In the genomic region with DNA sequence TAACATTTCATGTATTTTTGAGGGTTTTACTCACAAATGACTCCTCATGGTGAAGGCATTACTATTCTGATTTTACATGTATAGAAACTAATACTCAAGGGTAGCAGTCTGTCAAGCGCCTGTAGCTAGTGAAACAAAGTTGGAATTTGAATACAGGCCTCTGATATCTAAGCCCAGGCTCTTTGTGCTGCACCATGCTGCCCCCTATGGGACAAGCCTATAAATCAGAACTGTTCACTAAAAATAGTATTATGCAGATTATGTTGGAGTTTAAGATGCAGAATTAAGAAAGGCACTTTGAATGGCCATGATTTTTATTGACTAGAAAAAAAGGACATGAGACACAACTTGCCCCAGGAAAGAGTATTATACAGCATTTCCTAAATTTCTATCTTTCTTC, we compare ENCODE assay signal across 12 mouse cellular contexts.
A peak's percentile ranks its signal among the peaks of the same experiment; 100 is the strongest.
DNase-seq lines count a peak whose midpoint lies in the region; ATAC-seq and TF ChIP-seq lines count a peak whose summit lies in the region.
"Had no signal": no experiment of that assay in that cellular context is flagged by ENCODE, and none has a peak within 500 bp of the region (broad histone marks: within the 10 kb centered on the region; RNA-seq: fewer than 3 reads in every experiment).

No protein-coding gene starts in this region.

- no peak overlapping the region for H3K27ac ChIP-seq in intestine, postnatal 0 days (ENCODE audit: low read depth, low read length)
- no peak overlapping the region for H3K27ac ChIP-seq in intestine, embryonic 15.5 days
- H3K27ac ChIP-seq: hindbrain, embryonic 15.5 days had no signal

- no peak overlapping the region for H3K4me3 ChIP-seq in intestine, postnatal 0 days (ENCODE audit: low read depth, low read length)
- H3K4me3 ChIP-seq in intestine, embryonic 15.5 days (replicated peaks): no peak overlapping the region
- H3K4me3 ChIP-seq: hindbrain, embryonic 15.5 days; megakaryocyte, embryonic 14.5 days; myocyte had no signal

- no peaks in the 10 kb centered on the region for H3K36me3 ChIP-seq in intestine, postnatal 0 days (ENCODE audit: control insufficient read depth, insufficient read depth)
- no peaks in the 10 kb centered on the region for H3K36me3 ChIP-seq in intestine, embryonic 15.5 days
- H3K36me3 ChIP-seq: hindbrain, embryonic 15.5 days had no signal

- WGBS in intestine, postnatal 0 days: 89% methylated on average over 1 of the region's 1 CpGs
- 80% methylated on average over 1 of the region's 1 CpGs for WGBS in intestine, embryonic 15.5 days

- no peak overlapping the region for H3K4me2 ChIP-seq in intestine, postnatal 0 days (replicated peaks; ENCODE audit: low read depth)
- H3K4me2 ChIP-seq in intestine, embryonic 15.5 days (replicated peaks): no peak overlapping the region
- H3K4me2 ChIP-seq: hindbrain, embryonic 15.5 days; liver, embryonic 11.5 days had no signal

- peak; percentile 10 for DNase-seq in adrenal gland, adult 2 months
- DNase-seq in adrenal gland, postnatal 4 days (ENCODE audit: low spot score in 2 of 2): no peak
- peak; percentile 11 for DNase-seq in lung, postnatal 10 days
- DNase-seq in lung, postnatal 25 days (ENCODE audit: low spot score): no peak
- DNase-seq in Patski (ENCODE audit: low read depth, low spot score): no peak
- DNase-seq in urinary bladder, postnatal 14 days (ENCODE audit: low spot score): no peak

- no peak overlapping the region for H3K9ac ChIP-seq in intestine, postnatal 0 days (ENCODE audit: low read depth, low read length)
- no peak overlapping the region for H3K9ac ChIP-seq in intestine, embryonic 15.5 days
- H3K9ac ChIP-seq: hindbrain, embryonic 15.5 days had no signal

- ATAC-seq in intestine, postnatal 0 days: no peak
- ATAC-seq in intestine, embryonic 15.5 days: no peak
- no peak for ATAC-seq in Patski

- no peaks in the 10 kb centered on the region for H3K9me3 ChIP-seq in intestine, postnatal 0 days (ENCODE audit: control insufficient read depth)
- no peaks in the 10 kb centered on the region for H3K9me3 ChIP-seq in intestine, embryonic 15.5 days
- H3K9me3 ChIP-seq: hindbrain, embryonic 15.5 days; megakaryocyte, embryonic 14.5 days had no signal

- H3K4me1 ChIP-seq in intestine, postnatal 0 days (replicated peaks; ENCODE audit: control insufficient read depth, insufficient read depth, low read length): no peaks in the 10 kb centered on the region
- H3K4me1 ChIP-seq in intestine, embryonic 15.5 days (replicated peaks): no peaks in the 10 kb centered on the region
- H3K4me1 ChIP-seq: hindbrain, embryonic 15.5 days; megakaryocyte, embryonic 14.5 days had no signal

- CTCF ChIA-PET in Patski (lab: Charles Lee): no interaction called here

- H3K27me3 ChIP-seq in intestine, postnatal 0 days (replicated peaks; ENCODE audit: control insufficient read depth, insufficient read depth, low read length): no peaks in the 10 kb centered on the region
- no peaks in the 10 kb centered on the region for H3K27me3 ChIP-seq in intestine, embryonic 15.5 days (replicated peaks)
- H3K27me3 ChIP-seq in Patski: peaks cover 4% of the 10 kb centered on the region
- H3K27me3 ChIP-seq: hindbrain, embryonic 15.5 days; megakaryocyte, embryonic 14.5 days had no signal

- POLR2A ChIA-PET in Patski (lab: Charles Lee): no interaction called here

- peak; percentile 35 for TF ChIP-seq CTCF in intestine, postnatal 0 days (IDR thresholded peaks at IDR 0.05; ENCODE audit: low read depth)
- TF ChIP-seq CTCF in Patski (IDR thresholded peaks at IDR 0.05): peak; percentile 70

- in situ Hi-C loops in Patski (cut with MboI; ENCODE audit: low pct_unique_long_range_greater_than_20kb): no loop called here

Comparison
In these comparisons a context has a peak if more than half of its experiments do, and no peak if none do; other contexts are left out.
1. DNase-seq: peak in adrenal gland, adult 2 months (single experiment) and lung, postnatal 10 days (single experiment); none in adrenal gland, postnatal 4 days (0 of 2), lung, postnatal 25 days (single experiment), Patski (single experiment) and urinary bladder, postnatal 14 days (single experiment).